Mouse (Mus musculus) midbrain, embryonic 15.5 days (tissue): ENCODE measurements around the gene Fgf23. TPM values are rescaled to one million over a fixed set of nuclear protein-coding genes. Genes with fewer than 3 reads are reported as not detected.
A peak's percentile ranks its signal among the peaks of the same experiment; 100 is the strongest.

Experiments
- ATAC-seq: fragments of 200-750 bp; cut with Nextera tagmentation; replicated peaks from 2 replicates; pipeline ENCODE4 v1.8.0; 2017; ENCODE audit warnings: moderate TSS enrichment
- H3K27ac ChIP-seq: fragments of 300-500 bp; sonication (generic); 2 replicates; pipeline ENCODE4 v1.5.1; 2015; ENCODE audit warnings: mild to moderate bottlenecking, inconsistent platforms
- H3K27me3 ChIP-seq: fragments of 300-500 bp; sonication (generic); replicated peaks from 2 replicates; pipeline ENCODE4 v1.6.1; 2015; ENCODE audit warnings: inconsistent platforms
- H3K36me3 ChIP-seq: fragments of 300-500 bp; sonication (generic); replicated peaks from 2 replicates; pipeline ENCODE4 v1.6.1; 2015; ENCODE audit warnings: inconsistent platforms
- H3K4me1 ChIP-seq: fragments of 300-500 bp; sonication (generic); 2 replicates; pipeline ENCODE4 v1.6.1; 2015; ENCODE audit warnings: inconsistent platforms
- H3K4me2 ChIP-seq: fragments of 300-500 bp; sonication (generic); 2 replicates; pipeline ENCODE4 v1.6.1; 2015; ENCODE audit warnings: inconsistent platforms, mild to moderate bottlenecking, moderate library complexity
- H3K4me3 ChIP-seq: fragments of 300-500 bp; sonication (generic); 2 replicates; pipeline ENCODE4 v1.5.1; 2015; ENCODE audit warnings: mild to moderate bottlenecking, inconsistent platforms
- H3K9ac ChIP-seq: fragments of 300-500 bp; sonication (generic); 2 replicates; pipeline ENCODE4 v1.6.1; 2015; ENCODE audit warnings: mild to moderate bottlenecking, inconsistent platforms
- H3K9me3 ChIP-seq: fragments of 300-500 bp; sonication (generic); 2 replicates; pipeline ENCODE4 v1.6.1; 2016; ENCODE audit warnings: inconsistent platforms
- WGBS: fragments of 180-500 bp; shearing (Covaris S2); methylation state at CpG from one replicate; pipeline ENCODE4 v1.1.7; 2015; ENCODE audit warnings: mixed read lengths; 5-methylcytosine and 5-hydroxymethylcytosine counted together
- polyA plus RNA-seq: library from polyadenylated mRNA; unstranded; fragments of >200 nt; fragmentation: Nextera tagmentation; extraction: Ambion mirVana; gene quantifications from 2 replicates; pipeline ENCODE4 v1.2.1, GENCODE M21; 2015

Fgf23 gene
- 0.27 and 0.33 TPM in 2 replicates for polyA plus RNA-seq

DNA sequence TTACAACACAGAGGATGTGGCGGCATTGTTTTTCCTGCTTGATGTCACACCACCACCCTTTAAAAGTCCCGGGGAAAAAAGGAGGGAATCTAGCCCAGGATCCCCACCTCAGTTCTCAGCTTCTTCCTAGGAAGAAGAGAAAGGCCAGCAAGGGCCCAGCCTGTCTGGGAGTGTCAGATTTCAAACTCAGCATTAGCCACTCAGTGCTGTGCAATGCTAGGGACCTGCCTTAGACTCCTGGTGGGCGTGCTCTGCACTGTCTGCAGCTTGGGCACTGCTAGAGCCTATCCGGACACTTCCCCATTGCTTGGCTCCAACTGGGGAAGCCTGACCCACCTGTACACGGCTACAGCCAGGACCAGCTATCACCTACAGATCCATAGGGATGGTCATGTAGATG, at the start of gene Fgf23:
Gene Fgf23 (plus strand): TSS at position 86 of the 400 bp plus-strand sequence.
- Histone ChIP-seq H3K9me3 (no peaks in the 10 kb centered on the region), H3K4me3 (no peak within 1 kb of the TSS), H3K27me3 (no peaks in the 10 kb centered on the region), H3K4me2 (no peak within 1 kb of the TSS), H3K27ac (no peak within 1 kb of the TSS), H3K36me3 (no peaks in the 10 kb centered on the region), H3K9ac (no peak within 1 kb of the TSS), H3K4me1 (no peaks in the 10 kb centered on the region)
- 12% methylated on average over 5 of the region's 5 CpGs for WGBS
- no peak for ATAC-seq

DNA sequence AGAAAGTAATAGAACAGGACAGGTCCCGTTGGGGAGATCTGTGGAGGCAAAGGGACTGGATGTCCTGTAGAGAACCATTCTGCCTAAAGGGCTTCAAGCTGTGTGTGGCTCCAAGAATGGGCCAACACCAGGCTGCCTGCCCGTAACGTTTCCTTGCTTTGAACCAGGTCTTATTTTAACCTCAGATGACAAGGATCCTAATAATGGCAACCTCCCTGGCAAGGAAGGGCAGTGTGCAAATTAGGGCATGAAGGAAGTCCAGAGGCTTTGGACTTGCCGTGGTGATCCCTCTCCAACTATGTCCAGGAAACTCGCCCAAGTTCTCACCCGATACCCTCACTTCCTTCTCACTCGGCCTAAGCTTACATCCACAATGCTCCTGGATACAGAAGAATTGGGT, 47.9 kb upstream of the Fgf23 start:
- no peak for ATAC-seq
- no peak overlapping the region for H3K27ac ChIP-seq
- no peak overlapping the region for H3K4me2 ChIP-seq
- no peaks in the 10 kb centered on the region for H3K27me3 ChIP-seq
- H3K4me1 ChIP-seq, result no peaks in the 10 kb centered on the region
- no peak overlapping the region for H3K9ac ChIP-seq
- WGBS, result 72% methylated on average over 7 of the region's 7 CpGs
- no peaks in the 10 kb centered on the region for H3K9me3 ChIP-seq
- no peak overlapping the region for H3K4me3 ChIP-seq
- no peaks in the 10 kb centered on the region for H3K36me3 ChIP-seq

DNA sequence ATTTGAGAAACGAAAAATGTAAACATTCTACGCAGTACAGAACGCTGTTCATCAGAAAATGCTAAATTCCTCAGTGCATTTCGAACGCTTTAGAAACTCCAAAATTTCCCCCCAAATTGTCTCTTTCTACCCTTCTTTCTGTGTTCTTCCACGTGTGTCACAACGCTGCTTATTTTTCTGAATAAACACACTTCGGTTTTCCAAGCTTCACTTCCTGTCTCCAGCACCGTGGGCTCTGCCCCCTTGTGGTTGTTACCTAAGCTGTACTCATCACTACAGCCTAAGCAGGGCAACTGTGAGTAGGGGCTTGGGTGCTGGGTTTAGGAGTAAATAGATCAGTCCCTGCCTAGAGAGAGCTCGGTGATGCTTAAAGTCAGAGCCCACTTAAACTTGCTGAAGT, 37.9 kb upstream of the Fgf23 start:
- Histone ChIP-seq H3K4me1 (no peaks in the 10 kb centered on the region), H3K27ac (no peak overlapping the region), H3K4me2 (peak overlapping the region; percentile 36; the same call in 1 of the 2 replicates), H3K9me3 (no peaks in the 10 kb centered on the region), H3K4me3 (no peak overlapping the region), H3K36me3 (no peaks in the 10 kb centered on the region), H3K27me3 (no peaks in the 10 kb centered on the region), H3K9ac (no peak overlapping the region)
- no peak for ATAC-seq
- 39% methylated on average over 10 of the region's 10 CpGs for WGBS

DNA sequence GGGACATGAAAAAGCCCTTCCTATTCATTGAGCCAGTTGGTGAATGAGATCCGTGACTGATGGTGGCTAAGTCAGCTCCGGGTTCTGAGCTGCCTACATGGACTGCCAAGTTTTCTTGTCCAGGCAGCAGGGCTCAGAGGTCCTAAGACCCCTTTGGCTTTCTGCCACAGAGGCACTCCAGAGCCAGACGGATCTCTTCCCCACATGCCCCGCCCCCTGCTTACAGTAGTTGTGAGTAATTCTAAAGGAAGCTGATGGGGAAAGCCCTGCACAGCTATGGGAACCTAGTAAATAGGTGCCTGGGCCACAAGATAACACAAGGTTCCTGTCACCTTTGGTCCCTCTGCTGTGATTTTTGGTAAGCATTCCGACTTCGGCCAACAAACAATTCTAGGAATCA, 27.8 kb upstream of the Fgf23 start:
- ATAC-seq, result no peak
- 59% methylated on average over 6 of the region's 6 CpGs for WGBS
- H3K9me3 ChIP-seq, result no peaks in the 10 kb centered on the region
- no peaks in the 10 kb centered on the region for H3K4me1 ChIP-seq
- no peak overlapping the region for H3K27ac ChIP-seq
- no peak overlapping the region for H3K9ac ChIP-seq
- H3K4me2 ChIP-seq, result no peak overlapping the region
- H3K36me3 ChIP-seq, result no peaks in the 10 kb centered on the region
- no peak overlapping the region for H3K4me3 ChIP-seq
- H3K27me3 ChIP-seq, result no peaks in the 10 kb centered on the region

DNA sequence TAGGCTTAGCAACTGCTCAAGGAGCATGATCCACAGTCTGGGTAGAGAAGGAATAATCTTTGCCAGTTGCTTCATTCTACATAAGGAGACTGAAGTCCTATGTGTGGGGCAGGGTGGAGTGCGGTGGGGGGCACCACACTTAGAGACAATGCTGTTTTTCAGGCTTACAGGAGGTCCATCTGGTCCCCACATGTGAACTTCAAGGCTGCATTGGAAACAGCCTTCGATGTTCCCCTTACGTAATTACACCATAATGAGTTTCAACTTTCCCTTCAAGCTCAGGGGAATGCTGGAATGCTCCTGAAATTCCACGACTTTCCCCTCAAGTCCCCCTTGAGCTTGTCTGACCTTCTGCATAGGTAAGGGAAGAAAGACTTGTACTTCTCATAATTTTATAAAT, 21.9 kb upstream of the Fgf23 start:
- Histone ChIP-seq H3K9ac (no peak overlapping the region), H3K4me2 (no peak overlapping the region), H3K4me1 (no peaks in the 10 kb centered on the region), H3K27ac (no peak overlapping the region), H3K27me3 (no peaks in the 10 kb centered on the region), H3K36me3 (no peaks in the 10 kb centered on the region), H3K4me3 (no peak overlapping the region), H3K9me3 (no peaks in the 10 kb centered on the region)
- ATAC-seq, result no peak
- WGBS, result 85% methylated on average over 4 of the region's 4 CpGs

DNA sequence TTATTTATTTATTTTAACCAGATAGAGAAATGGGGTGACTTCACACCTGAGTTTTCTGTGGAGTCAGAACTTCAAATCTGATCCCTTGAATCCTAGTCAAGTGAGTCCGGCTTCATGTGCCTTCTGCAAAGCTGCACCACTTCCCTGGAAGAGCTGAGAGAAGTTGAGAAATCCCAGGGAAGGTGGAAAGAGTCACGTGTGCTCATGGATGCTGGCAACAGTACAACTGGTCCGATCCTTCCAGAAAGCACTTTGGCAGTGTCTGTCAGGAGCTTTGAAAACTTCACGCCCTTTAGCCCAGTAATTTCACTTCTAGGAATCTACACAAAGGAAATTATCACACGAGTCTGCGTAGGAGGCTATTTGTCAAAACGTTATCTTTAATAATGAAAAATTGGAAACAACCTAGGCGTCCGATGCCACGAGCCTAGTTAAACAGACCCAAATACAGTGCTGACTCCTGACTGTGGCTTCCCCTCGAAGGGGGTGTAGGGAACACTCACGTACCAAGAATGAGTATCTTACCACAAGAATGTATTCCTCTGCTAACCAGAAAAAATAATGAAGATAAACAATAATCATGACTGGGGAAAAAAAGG, 15.6 kb upstream of the Fgf23 start:
- Histone ChIP-seq H3K9ac (no peak overlapping the region), H3K4me1 (no peaks in the 10 kb centered on the region), H3K9me3 (no peaks in the 10 kb centered on the region), H3K36me3 (no peaks in the 10 kb centered on the region), H3K4me3 (no peak overlapping the region), H3K4me2 (no peak overlapping the region), H3K27me3 (no peaks in the 10 kb centered on the region), H3K27ac (no peak overlapping the region)
- no peak for ATAC-seq
- 86% methylated on average over 12 of the region's 12 CpGs for WGBS

DNA sequence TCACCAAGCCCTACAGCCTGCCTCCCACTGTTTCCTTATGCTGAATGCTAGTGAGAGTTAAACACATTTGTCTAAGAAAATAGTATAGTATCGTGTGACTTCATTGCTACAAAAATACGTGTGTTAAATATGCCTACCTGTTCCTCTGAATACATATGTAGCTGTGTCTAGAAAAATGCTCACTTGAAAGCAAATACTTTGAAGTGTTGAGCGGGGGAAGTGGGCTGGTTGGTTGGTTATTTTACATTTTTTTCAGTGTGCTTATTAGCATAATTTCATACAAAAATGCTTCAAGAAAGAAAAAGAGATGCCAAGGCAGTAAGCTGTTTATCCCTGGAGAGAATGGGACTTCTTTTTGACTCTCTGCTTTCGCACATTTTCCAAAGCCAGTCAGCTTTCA, 12.7 kb upstream of the Fgf23 start:
- no peaks in the 10 kb centered on the region for H3K36me3 ChIP-seq
- H3K4me1 ChIP-seq, result peaks cover 5% of the 10 kb centered on the region
- ATAC-seq, result no peak
- no peak overlapping the region for H3K9ac ChIP-seq
- no peak overlapping the region for H3K4me3 ChIP-seq
- H3K4me2 ChIP-seq, result no peak overlapping the region
- H3K9me3 ChIP-seq, result no peaks in the 10 kb centered on the region
- 0 out of 2 replicates have a peak, but pooled peaks cover 2% of the 10 kb centered on the region for H3K27me3 ChIP-seq
- WGBS, result 74% methylated on average over 4 of the region's 4 CpGs
- no peak overlapping the region for H3K27ac ChIP-seq

DNA sequence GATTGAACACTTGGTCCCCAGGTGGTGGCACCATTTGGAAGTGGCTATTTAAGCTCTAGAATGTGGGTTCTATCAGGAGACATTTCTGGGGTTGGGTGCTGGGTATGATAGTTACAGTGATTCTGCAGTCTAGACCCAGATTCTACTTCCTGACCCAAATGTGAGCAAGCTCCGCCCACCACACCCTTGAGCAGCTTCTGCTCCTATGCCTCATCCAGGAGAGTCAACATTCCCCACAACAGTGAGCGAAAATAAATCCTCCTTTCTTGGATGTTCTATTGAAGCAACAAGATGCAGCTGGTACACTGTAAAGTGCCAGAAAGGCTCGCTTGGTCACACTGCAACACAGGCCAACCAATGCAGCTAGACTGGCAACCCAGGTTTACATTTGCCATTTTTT, 8.8 kb upstream of the Fgf23 start:
- H3K9me3 ChIP-seq, result no peaks in the 10 kb centered on the region
- H3K27ac ChIP-seq, result no peak overlapping the region
- no peaks in the 10 kb centered on the region for H3K36me3 ChIP-seq
- no peak for ATAC-seq
- H3K4me2 ChIP-seq, result no peak overlapping the region
- H3K27me3 ChIP-seq, result 0 out of 2 replicates have a peak, but pooled peaks cover 2% of the 10 kb centered on the region
- H3K4me1 ChIP-seq, result peaks cover 6% of the 10 kb centered on the region
- H3K9ac ChIP-seq, result no peak overlapping the region
- no peak overlapping the region for H3K4me3 ChIP-seq
- WGBS, result 83% methylated on average over 3 of the region's 3 CpGs

DNA sequence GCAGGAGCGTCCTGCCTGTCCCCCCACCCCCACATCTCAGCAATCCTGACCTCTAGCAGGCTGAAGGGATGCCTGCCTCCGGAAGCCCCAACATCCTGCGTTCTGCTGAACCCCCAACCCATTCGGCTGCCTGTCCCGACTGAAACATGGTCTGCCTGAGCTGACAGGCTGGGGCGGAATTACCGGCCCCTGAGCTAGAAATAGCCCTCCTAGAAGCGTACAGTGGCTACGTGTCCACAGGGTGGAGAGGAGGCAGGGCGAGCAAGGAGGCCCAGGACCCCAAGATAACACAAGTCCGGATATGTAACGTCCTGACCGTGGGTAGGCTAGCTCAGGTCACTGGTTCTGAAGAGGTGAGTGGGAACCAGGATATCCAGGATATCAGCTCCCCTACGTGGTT, 7.9 kb upstream of the Fgf23 start:
- Histone ChIP-seq H3K4me3 (0 out of 2 replicates have a peak overlapping the region, but pooled peaks have one; percentile 4), H3K4me1 (peaks cover 6% of the 10 kb centered on the region), H3K27ac (no peak overlapping the region), H3K4me2 (peak overlapping the region; percentile 28), H3K9me3 (no peaks in the 10 kb centered on the region), H3K27me3 (0 out of 2 replicates have a peak, but pooled peaks cover 2% of the 10 kb centered on the region), H3K36me3 (no peaks in the 10 kb centered on the region), H3K9ac (no peak overlapping the region)
- ATAC-seq, result no peak
- WGBS, result 6% methylated on average over 14 of the region's 14 CpGs

DNA sequence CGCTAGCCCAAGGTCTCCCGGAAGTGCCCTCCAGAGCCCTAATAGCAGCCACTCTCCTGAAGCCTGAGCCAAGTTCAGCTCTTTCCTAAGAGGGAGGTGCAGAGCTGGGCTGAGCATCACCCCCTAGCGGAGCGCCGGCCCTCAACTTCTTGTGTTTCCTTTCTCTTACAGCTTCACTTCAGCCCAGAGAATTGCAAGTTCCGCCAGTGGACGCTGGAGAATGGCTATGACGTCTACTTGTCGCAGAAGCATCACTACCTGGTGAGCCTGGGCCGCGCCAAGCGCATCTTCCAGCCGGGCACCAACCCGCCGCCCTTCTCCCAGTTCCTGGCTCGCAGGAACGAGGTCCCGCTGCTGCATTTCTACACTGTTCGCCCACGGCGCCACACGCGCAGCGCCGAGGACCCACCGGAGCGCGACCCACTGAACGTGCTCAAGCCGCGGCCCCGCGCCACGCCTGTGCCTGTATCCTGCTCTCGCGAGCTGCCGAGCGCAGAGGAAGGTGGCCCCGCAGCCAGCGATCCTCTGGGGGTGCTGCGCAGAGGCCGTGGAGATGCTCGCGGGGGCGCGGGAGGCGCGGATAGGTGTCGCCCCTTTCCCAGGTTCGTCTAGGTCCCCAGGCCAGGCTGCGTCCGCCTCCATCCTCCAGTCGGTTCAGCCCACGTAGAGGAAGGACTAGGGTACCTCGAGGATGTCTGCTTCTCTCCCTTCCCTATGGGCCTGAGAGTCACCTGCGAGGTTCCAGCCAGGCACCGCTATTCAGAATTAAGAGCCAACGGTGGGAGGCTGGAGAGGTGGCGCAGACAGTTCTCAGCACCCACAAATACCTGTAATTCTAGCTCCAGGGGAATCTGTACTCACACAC, 7.4 kb downstream of the Fgf23 start:
- Histone ChIP-seq H3K4me2 (peak overlapping the region; percentile 81), H3K4me1 (peaks cover 4% of the 10 kb centered on the region; the same call in 1 of the 2 replicates), H3K9me3 (no peaks in the 10 kb centered on the region), H3K27ac (peak overlapping the region; percentile 91), H3K27me3 (no peaks in the 10 kb centered on the region), H3K36me3 (no peaks in the 10 kb centered on the region), H3K9ac (peak overlapping the region; percentile 70), H3K4me3 (peak overlapping the region; percentile 60)
- peak; percentile 95 for ATAC-seq
- 2% methylated on average over 59 of the region's 59 CpGs for WGBS

DNA sequence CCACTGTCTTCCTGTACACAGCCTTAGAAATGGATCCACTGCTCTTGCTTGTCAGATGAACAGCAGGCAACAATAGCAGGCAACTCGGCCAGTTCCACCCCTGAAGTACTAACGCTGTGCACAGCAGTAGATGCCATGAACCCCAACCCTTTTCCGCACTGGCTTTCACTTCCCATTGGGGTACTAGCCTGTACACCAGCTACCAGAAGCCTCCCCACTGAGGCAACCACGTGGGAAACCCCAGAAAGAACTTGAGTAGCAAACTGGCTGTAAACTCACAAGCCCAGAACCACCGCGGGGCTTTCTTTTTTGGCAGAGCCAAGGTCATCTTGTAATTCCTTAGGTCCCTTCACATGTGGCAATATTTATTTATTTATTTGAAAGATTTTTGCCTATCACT, 9.1 kb downstream of the Fgf23 start:
- 76% methylated on average over 6 of the region's 6 CpGs for WGBS
- Histone ChIP-seq H3K36me3 (no peaks in the 10 kb centered on the region), H3K9ac (no peak overlapping the region), H3K4me1 (peaks cover 4% of the 10 kb centered on the region; the same call in 1 of the 2 replicates), H3K4me3 (no peak overlapping the region), H3K9me3 (no peaks in the 10 kb centered on the region), H3K4me2 (no peak overlapping the region), H3K27me3 (no peaks in the 10 kb centered on the region), H3K27ac (no peak overlapping the region)
- no peak for ATAC-seq

DNA sequence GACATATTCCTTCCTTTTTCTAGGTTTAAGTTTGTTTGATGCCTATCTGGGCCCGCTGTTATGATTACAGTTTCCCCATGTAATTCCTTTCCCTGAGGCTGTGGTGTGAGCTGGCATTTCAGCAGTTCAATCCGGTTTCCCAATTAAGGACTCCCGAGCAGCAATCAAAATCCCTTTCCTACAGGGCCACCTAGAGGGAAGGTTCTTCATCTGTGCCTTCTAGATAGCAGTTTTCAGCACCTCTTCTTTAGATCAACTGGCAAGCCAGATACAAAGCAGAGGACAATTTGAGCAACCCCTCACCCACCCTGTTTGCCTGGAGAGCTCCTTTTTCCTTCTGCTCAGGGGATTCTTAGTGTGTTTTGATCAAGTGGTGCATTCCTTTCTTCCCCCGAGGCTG, 14.0 kb downstream of the Fgf23 start:
- no peak overlapping the region for H3K27ac ChIP-seq
- no peak overlapping the region for H3K4me2 ChIP-seq
- 66% methylated on average over 4 of the region's 4 CpGs for WGBS
- no peaks in the 10 kb centered on the region for H3K4me1 ChIP-seq
- ATAC-seq, result no peak; the same call in 1 of the 2 replicates
- no peak overlapping the region for H3K4me3 ChIP-seq
- no peak overlapping the region for H3K9ac ChIP-seq
- no peaks in the 10 kb centered on the region for H3K27me3 ChIP-seq
- peaks cover 9% of the 10 kb centered on the region; the same call in 1 of the 2 replicates for H3K36me3 ChIP-seq
- no peaks in the 10 kb centered on the region for H3K9me3 ChIP-seq
